Mouse (Mus musculus): ENCODE measurements around the gene Cd207.

GRCm38 (mm10) chr6:83711725-83712475, 34.2 kb upstream of the Cd207 start:
- TF ChIP-seq REST (IDR thresholded peaks at IDR 0.05; ENCODE audit: insufficient read depth, insufficient read length) (no peak), E2F4 (IDR thresholded peaks at IDR 0.05; ENCODE audit: insufficient read depth) (no peak), POLR2A (IDR thresholded peaks at IDR 0.05; ENCODE audit: insufficient read length, low read depth) (no peak)

Measured in myocyte (in vitro differentiated cells).